Mouse (Mus musculus): ENCODE data around the gene Mocs3.

DNA sequence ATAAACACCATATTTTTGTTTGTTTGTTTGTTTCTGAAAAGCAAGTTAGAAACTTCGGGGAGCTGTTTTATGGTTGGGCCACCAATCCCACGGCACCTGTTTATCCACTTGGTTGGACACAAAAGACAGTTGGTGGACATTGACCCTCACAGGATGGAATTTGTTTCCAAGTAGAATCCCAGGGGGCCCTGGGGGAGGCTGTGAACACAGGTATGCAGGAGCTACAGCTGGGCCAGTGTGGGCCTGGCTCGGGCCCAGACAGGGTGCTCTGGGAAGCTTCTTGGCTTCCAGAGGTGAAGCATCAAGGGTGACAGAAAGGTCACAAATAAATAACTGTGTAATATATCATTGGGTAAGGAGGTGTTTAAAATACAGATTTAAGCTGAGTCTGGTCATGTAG lies 26.1 kb downstream of the Mocs3 start:
- TF ChIP-seq CTCF (IDR thresholded peaks at IDR 0.05; ENCODE audit: low read depth): no peak
- no peak for TF ChIP-seq EP300 (optimal IDR thresholded peaks at IDR 0.05)
